Mouse (Mus musculus) spleen, embryonic (tissue): ENCODE measurements around the gene Bcas3.

Experiments
- CTCF ChIA-PET: fragments of 350-600 bp; sonication (Branson Sonifier 250); formaldehyde crosslinking; loops from one replicate; lab custom pipeline; 2022; lab: Charles Lee

Bcas3 gene

GRCm38 (mm10) chr11:85649373-85649772 lies 296.4 kb downstream of the Bcas3 start:
- CTCF ChIA-PET = no interaction called here

- CTCF ChIA-PET = no interaction called here
Measured at GRCm38 (mm10) chr11:85657471-85657870, 304.5 kb downstream of the Bcas3 start.

GRCm38 (mm10) chr11:85660304-85660703 lies 307.3 kb downstream of the Bcas3 start:
- CTCF ChIA-PET = no interaction called here

- CTCF ChIA-PET = no interaction called here
Measured at GRCm38 (mm10) chr11:85667176-85667575, 314.2 kb downstream of the Bcas3 start.

GRCm38 (mm10) chr11:85667741-85668140 lies 314.8 kb downstream of the Bcas3 start:
- CTCF ChIA-PET = no interaction called here

GRCm38 (mm10) chr11:85672881-85673475 lies 320.0 kb downstream of the Bcas3 start:
- CTCF ChIA-PET = no interaction called here

GRCm38 (mm10) chr11:85675244-85675643 lies 322.3 kb downstream of the Bcas3 start:
- CTCF ChIA-PET = no interaction called here

- CTCF ChIA-PET = interaction anchor here (0.6 kb wide), 1 partner anchor 262 kb away, joined by 5 read pairs; no protein-coding TSS in a partner anchor
Measured at GRCm38 (mm10) chr11:85676357-85677004, 323.5 kb downstream of the Bcas3 start.

- CTCF ChIA-PET = no interaction called here
Measured at GRCm38 (mm10) chr11:85678666-85679065, 325.7 kb downstream of the Bcas3 start.

- CTCF ChIA-PET = interaction anchor here (1.2 kb wide), 1 partner anchor 11 kb away, joined by 3 read pairs; no protein-coding TSS in a partner anchor
Measured at GRCm38 (mm10) chr11:85681580-85682419, 328.8 kb downstream of the Bcas3 start.

GRCm38 (mm10) chr11:85684981-85685380 lies 332.0 kb downstream of the Bcas3 start:
- CTCF ChIA-PET = no interaction called here

GRCm38 (mm10) chr11:85687816-85688439 lies 335.0 kb downstream of the Bcas3 start:
- CTCF ChIA-PET = no interaction called here

- CTCF ChIA-PET = no interaction called here
Measured at GRCm38 (mm10) chr11:85688440-85688838, 335.5 kb downstream of the Bcas3 start.

GRCm38 (mm10) chr11:85689226-85689625 lies 336.3 kb downstream of the Bcas3 start:
- CTCF ChIA-PET = no interaction called here

- CTCF ChIA-PET = no interaction called here
Measured at GRCm38 (mm10) chr11:85691285-85691684, 338.3 kb downstream of the Bcas3 start.

- CTCF ChIA-PET = no interaction called here
Measured at GRCm38 (mm10) chr11:85695614-85696263, 342.8 kb downstream of the Bcas3 start.

GRCm38 (mm10) chr11:85696491-85697398 lies 343.8 kb downstream of the Bcas3 start:
- CTCF ChIA-PET = no interaction called here

- CTCF ChIA-PET = no interaction called here
Measured at GRCm38 (mm10) chr11:85697468-85697867, 344.5 kb downstream of the Bcas3 start.

- CTCF ChIA-PET = no interaction called here
Measured at GRCm38 (mm10) chr11:85698242-85698641, 345.3 kb downstream of the Bcas3 start.

- CTCF ChIA-PET = no interaction called here
Measured at GRCm38 (mm10) chr11:85704062-85704748, 351.2 kb downstream of the Bcas3 start.
